Mouse (Mus musculus) heart, adult 11 months (tissue): ENCODE results near the gene Rhebl1.
A peak's percentile ranks its signal among the peaks of the same experiment; 100 is the strongest.

Source experiments
- DNase-seq: peaks from one replicate; pipeline ENCODE4 v3.0.0; 2022

Rhebl1 gene

DNA sequence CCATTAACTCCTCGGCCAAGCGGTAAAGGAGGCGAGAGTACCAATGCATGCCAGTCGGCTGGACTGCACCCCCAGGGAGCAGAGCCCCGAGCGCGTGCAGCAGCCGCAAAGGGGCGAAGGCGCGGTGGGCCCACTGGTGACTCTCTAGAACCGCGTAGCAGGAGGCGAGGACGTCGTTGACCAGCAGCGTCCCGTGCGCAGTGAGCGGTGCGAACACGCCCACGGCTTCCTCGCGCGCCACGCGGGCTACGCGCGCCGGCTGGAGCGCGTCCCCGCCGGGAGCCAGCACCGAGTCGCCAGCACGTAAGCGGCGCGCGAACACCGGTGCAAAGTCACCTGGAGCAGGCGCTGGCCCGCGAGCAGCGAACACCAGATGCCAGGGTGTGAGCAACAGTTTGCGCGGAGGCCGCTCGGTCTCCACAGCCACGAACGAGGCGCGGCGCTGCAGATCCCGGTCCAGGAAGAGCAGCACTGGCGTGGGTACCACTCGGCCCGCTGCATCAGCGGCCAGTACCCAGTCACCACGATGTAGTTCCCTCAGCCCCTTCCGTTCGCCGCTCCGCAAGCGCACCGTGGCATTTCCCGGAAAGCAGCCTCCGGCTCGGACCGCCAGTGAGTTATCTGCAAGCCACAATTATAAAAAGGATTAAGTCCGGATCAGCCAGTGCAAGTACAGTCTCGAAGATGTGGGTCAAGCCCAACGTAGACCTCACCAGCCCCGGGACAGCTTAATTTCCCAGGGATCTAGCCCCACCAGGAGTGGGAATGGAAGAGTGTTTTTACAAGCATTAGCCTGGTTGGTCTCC, at the start of gene Rhebl1:
Gene Rhebl1 (minus strand): TSS at position 601 of the 806 bp plus-strand sequence.
- peak; percentile 94 for DNase-seq

DNA sequence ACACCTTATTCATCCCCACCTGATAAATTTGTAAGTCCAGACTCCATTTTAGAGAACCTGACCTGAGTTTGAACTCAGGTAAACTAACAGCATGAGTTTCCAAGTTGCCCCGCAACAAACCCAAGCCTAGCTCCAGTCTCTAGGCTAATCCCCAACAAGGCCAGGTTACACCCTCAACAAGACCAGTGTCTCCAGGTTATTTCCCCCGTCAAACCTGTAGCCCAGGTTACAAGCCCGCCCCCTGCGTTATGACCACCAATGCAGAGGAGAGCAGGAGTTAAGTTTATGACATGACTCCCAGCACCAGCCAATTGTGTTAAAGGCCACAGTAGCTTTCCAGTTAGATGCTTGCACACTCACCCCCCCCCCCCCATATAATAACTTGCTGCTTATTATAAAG, 48.8 kb upstream of the Rhebl1 start:
- no peak for DNase-seq

DNA sequence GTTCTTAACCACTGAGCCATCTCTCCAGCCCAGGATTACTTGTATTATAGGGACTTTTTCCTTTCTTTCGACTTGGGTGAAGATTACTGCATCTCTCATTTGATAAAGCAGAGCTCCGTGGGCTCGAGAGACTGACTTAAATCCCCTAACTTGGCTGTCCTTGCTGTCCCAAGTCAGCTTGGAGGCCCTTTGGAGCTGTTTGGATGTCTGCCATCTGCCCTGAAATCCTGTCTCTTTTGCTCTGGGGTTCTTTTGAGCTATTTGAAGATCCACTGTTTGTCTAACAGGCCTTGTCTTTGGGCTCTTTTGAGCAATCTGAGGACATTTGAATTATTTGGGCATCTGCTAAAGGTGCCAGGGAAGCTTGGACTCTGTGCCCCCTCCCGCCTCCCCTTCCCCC, 47.7 kb upstream of the Rhebl1 start:
- no peak for DNase-seq

DNA sequence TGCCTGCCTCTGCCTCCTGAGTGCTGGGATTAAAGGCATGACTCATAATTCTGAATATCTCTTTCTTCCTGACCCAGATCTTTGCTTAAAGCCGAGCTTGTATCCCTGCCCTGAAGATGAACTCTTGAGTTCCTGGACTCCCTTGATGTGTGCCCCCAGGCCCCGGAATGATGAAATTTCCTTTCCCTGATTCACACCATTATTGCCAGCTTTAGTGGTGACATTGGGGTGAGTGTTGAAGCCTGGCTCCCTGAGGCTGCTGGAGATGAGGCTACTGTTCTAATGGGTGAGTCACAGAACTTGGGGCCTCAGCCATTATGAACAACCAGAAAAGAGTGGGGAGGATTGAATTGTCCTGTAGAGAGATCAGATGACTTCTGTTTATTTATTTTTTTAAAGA, 47.2 kb upstream of the Rhebl1 start:
- DNase-seq: no peak

DNA sequence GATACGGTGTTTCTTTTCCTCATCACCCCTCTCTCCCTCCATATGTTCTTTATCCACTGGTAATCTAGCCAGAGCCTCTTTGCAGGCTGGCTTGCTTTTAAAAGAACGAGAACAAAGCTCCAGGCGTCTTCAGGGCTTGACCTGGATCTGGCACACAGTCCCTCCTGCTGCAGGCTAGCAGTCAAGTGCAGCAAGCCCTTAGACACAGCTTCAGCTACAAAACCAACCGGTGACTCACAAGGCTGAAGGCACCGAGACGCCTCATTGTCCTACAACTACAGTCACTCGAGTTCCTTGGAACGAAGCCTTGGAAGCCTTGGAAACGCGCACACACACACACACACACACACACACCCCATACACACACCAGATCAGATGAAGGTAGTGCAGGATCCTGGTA, 46.5 kb upstream of the Rhebl1 start:
- no peak for DNase-seq

DNA sequence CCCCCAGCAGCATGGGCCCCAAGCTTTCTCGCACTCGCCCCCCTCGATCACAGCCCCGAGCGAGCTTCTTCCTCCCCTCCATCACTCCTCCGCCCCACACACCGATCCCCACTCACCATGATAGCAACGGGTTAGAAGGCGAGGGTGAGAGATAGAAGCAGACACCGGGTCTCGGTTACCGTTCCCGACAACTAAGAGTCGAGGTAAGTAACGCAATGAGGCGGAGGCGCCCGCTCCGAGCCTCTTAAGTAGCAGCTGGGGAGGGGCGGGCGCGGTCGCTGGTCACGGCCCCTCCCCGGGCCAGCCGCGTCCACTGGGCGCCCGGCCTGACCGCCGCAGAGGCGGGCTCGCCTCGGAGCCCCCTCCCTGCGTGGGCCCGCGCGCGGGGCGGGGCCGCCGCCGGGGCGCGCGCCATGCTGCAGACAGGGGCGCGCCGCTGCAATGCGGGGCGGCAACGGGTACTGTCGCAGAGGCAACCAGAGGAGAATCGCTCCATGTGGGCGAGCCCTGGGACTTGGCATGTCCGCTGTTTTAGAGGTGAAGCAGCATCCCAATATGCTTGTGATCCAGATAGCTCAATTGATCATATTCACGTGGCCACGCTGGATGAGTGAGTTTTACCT, 40.0 kb upstream of the Rhebl1 start, which contains the start of gene Tuba1b:
Gene Tuba1b (minus strand): TSS at position 349 of the 623 bp plus-strand sequence.
- peak; percentile 100 for DNase-seq

DNA sequence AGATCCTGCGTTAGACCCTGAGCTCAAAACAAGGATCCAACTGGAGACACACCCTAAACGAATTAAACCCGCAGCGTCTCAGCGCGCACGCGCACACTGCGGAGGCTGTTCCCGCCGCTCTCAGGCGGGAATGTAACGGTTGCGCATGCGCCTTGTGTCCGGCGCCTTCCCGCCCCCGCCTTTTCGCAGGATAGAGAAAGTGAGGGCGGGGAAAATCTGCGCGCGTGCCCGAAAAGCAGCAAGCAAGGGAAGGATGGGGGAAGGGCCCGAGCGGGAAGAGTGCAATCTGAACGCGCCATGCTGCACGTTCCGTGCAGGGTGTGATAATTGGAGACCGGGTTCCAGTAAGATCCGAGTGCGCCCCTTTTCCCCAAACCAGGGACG, 39.5 kb upstream of the Rhebl1 start:
- DNase-seq: peak; percentile 99

DNA sequence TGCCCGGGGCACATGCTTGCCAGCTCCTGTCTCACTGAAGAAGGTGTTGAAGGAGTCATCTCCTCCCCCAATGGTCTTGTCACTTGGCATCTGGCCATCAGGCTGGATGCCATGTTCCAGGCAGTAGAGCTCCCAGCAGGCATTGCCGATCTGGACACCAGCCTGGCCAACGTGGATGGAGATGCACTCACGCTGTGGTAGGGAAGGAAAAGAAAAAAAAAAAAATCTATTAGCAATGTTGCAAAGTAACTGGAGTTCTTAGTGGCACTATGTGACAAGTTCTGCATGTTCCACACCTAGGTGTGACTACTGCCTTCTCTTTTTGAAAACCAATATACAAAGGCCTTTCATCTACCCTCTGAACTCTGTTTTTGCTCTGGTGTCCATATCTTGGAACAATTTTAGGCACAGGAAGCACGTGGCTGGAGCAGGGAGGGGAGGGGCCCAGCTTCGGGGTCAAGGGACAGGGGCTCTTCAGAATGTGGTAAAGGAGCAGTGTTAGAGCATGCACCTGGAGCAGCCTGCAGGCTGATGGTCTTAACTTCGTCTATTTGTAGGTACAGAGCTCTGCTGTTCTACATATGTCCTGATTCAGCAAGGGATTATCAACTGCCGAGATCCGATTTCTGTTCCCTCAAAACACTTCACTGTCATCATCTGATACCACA, 38.8 kb upstream of the Rhebl1 start:
- peak; percentile 93 for DNase-seq

DNA sequence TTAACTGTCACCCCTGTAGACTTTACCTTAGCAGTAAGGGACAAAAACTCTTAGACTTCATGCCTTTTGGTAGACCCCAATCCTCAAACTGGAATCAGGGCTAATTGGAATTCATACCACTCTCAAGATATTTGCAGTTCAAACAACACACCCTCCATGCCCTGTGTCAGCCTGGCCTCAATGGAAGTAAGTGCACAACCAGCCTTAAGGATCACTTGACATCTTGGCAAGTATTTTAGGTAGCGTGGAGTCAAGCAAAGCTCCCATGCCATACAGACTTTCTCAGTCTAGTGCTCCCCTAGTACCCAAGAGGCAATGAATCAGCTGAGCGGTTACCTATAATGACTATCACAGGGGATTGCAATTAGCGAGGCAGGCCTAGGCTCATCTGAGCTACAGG, 36.7 kb upstream of the Rhebl1 start:
- DNase-seq: no peak

DNA sequence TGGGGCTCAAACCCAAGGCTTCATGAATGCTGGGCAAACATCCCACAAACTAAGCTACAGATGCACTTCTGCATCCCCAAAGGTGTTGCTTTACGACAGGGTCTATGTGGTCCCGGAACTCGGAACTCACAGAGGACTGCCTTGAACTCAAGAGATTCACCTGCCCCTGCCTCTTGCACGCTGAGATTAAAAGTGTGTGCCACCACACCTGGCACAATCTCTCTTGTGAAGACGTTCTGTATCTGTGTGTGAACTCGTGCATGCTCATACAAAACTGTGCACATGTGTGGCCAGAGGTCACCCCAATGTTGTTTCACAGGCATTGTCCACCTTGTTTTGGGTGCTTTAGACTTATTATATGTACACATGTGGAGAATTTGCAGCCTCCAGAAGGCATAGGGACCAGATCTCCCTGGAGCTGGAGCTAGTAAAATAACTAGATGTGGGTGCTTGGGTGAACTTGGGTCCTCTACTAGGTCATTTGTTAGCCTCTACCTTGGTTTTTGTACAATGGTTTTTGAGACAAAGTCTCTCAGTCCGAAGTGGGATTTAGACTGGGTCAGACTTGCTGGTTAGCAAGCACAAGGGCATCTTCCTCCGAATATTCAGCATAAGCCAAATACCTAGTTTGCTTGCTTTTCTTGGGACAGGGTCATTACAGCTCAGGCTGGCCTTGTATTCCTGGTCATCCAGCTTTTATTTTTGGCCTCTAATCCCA, 35.8 kb upstream of the Rhebl1 start:
- DNase-seq: no peak

DNA sequence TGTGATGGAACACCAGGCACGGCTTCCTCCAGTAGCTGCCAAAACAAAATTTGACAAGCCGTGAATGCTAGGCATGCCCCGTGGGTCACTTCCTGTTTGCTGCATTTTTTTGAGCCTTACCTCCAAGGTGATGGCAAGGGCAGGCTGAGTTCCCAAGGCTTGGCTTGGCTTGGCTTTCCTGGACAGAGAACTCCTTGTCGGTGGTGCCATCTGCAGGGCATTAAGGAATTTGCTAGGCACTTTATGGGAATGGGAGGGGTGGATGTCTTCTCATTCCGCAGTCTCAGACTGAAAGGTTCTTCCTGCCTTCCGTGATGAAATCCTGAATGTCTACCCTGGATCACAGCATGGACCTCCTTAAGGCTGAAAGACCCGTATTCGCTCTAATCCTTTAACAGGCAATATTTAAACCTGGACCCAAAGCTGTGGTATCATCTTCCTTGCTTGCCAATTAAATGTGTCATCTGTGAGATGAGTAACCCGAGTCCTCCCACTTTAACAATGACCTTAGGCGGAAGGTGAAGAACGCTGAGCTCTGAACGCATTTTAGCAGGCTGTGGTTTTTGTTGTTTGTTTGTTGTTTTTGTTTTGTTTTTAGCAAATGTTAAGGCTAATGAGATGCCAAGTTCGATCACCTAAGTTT, 34.4 kb upstream of the Rhebl1 start:
- peak; percentile 96 for DNase-seq

DNA sequence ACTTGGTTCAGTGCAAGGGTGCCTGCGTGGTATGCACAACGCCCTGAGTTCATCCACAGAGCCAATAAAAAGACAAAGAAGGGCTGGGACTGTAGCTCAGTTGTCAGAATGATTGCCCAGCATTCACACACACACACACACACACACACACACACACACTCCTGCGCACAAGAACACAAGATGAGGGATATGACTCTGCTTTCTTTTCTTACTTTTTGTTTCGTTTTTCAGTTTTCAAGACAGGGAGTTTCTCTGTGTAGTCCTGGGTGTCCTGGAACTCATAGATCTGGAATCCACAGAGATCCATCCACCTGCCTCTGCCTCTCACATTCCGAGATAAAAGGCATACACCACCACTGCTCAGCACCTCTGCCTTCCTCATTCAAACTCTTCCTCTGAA, 33.2 kb upstream of the Rhebl1 start:
- no peak for DNase-seq

DNA sequence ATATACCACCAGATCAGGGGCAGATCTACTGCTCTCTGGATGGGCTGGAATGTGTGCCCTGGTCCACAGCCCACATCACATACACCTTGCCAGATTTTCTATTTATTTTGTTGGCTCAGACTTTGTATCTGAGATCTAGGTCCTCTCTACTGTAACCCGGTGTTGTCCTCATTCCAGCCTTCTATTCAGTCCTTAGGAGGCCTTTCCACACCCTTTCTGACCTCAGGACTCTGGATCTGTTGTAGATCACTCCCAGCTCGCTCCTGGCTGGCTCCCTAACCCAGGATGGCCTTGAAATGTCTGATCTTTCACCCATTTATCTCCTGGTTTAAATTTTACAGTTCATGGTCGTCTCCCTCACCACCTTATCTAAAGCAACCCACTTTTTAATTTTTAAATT, 30.3 kb upstream of the Rhebl1 start:
- no peak for DNase-seq

DNA sequence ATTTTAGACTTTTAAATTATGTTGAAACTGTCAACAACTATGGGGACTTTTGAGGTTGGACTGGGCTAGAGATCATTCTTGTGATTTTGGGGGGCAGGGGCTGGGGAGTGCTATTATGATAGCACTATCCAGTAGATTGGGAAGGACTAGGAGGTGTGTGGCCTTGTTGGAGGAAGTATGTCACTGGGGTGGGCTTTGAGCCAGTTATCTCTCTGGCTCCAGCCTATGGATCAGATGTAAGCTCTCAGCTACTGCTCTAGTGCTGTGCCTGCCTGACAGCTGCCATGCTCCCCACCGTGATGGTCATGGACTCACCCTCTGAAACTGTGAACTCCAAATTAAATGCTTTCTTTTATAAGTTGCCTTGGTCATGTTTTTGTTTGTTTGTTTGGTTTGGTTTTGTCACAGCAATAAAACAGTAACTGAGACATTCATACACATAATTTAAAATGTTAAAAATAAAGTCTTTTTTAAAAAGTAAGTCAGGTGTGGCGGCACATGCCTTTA, 28.7 kb upstream of the Rhebl1 start:
- DNase-seq: no peak

DNA sequence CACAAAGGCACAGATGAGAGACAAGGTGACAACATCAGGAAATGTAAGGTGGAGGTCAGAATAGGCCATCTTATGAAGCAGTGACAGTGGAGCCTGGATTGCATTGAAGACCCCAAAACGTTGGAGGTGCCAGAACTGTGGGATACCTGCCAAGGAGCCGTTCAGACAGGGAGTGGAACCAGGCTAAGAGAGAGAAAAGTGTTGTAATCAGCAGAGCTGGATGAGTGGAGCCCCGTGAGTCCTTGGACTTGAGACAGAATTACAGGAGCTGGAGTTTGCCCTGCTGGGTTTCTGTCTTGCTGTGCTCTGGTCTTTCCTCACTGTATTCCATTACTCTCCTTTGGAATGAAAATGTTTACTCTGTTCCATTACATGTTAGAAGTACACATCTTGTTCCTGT, 28.2 kb upstream of the Rhebl1 start:
- no peak for DNase-seq

DNA sequence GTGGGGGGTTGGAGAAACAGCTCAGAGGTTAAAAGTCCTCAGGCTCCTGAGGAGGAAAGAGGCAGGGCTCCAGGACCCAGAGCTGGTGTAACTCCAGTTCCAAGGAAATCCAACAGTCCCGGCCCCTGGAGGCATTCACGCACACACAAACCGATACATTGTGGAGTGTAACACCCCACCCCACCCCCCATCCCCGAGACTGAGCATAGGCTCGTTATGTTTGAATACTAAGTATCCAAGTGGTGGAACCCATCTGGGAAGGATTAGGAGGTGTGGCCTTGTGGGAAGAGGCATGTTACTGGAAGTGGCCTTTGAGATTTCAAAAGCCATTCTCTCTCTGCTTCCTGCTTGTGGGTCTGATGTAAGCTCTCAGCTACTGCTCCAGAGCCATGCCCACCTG, 27.2 kb upstream of the Rhebl1 start:
- no peak for DNase-seq

DNA sequence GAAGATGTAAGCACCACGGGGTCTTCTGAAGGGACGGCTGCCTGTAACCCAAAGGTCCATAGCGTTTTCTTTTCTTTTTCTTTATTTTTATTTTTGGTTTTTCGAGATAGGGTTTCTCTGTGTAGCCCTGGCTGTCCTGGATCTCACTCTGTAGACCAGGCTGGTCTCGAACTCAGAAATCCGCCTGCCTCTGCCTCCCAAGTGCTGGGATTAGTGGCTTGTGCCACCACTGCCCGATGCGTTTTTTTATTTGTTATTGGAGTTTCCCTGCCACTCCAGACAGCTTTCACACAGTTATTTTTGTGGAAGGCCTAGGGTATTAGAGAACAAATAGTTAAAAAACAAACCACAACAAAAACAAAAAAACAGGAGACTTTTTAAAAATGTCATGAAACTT, 24.2 kb upstream of the Rhebl1 start:
- peak; percentile 92 for DNase-seq

DNA sequence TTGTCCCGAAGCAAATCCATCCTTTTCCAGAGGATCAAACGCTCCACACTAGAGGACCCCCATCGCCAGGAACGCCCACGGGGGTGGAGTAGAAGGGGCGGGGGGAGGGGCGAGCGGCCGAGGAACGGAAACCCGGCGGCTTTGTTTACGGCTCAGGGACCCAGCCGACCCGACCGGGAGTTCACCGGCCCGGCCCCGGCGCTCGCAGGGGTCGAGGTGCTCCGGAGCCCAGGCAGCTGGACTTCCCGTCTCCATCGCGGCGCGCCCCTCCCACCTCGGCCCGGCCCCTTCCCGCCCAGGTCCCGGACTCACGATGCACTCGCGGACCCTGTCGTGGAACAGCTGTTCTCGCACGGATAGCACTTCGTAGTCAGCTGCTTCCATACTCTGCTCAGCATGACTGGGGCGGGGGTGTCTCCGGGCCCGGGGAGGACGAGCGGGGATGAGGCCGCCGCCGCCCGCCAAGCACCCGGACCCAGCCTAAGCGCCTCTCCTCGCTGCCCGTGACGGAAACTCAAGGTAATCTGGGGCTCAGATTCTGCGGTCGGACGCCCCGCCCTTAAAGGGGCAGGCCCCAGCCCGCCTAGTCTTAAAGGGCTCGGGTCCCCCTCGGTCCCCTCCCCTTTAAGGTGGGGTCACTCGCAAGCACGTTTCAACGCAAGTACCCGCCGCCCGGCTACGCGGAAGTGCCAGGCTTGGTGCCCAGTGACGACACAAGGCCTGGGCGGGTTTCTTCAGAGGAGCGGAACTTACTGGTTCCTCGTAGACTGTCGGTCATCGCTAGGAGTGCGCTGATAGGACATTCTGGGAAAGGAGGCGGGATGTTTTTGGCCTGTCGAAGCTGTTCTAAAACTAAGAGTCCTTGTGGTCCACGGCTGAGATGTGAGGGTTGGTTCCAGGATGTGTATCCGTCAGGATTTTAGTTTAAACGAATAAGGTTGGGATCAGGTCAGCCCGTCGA, 23.5 kb upstream of the Rhebl1 start, which contains the start of gene Lmbr1l:
Gene Lmbr1l (minus strand): TSS at position 694 of the 961 bp plus-strand sequence.
- peak; percentile 100 for DNase-seq

DNA sequence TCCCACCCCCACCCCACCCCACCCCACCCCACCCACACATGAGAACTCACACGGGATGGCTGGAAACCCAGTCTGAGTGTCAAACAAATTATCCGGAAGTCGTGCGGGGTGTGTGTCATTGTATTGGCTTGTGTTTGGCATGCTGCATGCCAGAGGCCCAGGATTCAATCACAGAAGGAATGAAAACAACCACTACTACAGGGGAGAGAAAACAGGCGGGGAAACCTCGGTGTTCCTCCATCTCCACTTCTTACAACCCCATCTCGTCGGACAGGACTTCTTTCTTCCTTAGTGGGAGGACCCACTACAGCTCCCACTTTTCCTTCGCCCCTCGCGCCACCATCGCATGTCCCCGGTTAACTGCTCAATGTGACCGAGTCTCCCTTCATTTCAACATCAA, 22.8 kb upstream of the Rhebl1 start:
- DNase-seq: peak; percentile 95

DNA sequence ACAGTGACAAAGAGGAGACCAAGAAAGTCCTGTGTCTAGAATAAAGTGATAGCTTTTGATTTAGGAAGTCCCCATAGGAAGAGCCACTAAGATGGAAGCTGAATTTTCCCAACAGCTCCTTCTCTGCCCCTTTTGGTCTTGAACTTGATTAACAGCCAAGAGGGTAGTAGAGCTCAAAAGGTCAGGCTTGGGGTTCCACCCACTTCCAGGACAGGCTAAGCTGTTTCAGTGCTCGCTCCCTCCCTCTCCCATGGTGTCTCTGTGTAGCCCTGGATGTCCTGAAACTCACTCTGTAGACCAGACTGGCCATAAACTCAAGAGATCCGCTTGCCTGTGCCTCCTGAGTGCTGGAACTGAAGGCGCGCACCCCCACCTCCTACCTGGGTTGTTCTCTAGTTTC, 21.7 kb upstream of the Rhebl1 start:
- DNase-seq: no peak

DNA sequence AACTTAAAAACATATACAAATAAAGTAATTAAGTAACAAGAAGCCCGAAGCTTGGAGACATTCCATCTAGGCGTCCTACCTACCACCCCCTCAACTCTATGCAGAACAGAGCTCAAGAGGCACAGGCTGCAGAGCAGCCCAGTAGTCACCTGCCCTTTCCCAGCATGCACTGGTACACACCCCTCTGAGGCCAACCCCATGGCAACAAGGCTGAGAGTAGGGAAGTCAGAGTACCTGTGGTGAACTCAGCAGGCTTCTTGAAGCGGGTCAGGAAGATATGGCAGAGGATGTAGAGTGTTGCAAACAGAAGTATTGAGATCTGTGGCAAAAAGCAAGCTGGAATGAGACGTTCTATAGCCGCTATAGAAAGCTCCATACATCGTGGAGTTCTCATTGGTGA, 20.6 kb upstream of the Rhebl1 start:
- DNase-seq: no peak
